Mouse (Mus musculus) intestine, embryonic 15.5 days (tissue): ENCODE results near the gene Gp1ba. TPM values are rescaled to one million over a fixed set of nuclear protein-coding genes. Genes with fewer than 3 reads are reported as not detected.

Experiments used
- ATAC-seq: fragments of 200-750 bp; cut with Nextera tagmentation; 2 replicates; pipeline ENCODE4 v1.8.0; 2017; ENCODE audit warnings: moderate TSS enrichment, moderate library complexity
- H3K27ac ChIP-seq: fragments of 300-500 bp; sonication (generic); 2 replicates; pipeline ENCODE4 v1.5.1; 2015; ENCODE audit warnings: mild to moderate bottlenecking, inconsistent platforms
- H3K27me3 ChIP-seq: fragments of 300-500 bp; sonication (generic); replicated peaks from 2 replicates; pipeline ENCODE4 v1.6.1; 2015; ENCODE audit warnings: inconsistent platforms
- H3K36me3 ChIP-seq: fragments of 300-500 bp; sonication (generic); 2 replicates; pipeline ENCODE4 v1.6.1; 2015; ENCODE audit warnings: inconsistent platforms
- H3K4me1 ChIP-seq: fragments of 300-500 bp; sonication (generic); replicated peaks from 2 replicates; pipeline ENCODE4 v1.6.1; 2015; ENCODE audit warnings: inconsistent platforms
- H3K4me2 ChIP-seq: fragments of 300-500 bp; sonication (generic); replicated peaks from 2 replicates; pipeline ENCODE4 v1.6.1; 2015; ENCODE audit warnings: mild to moderate bottlenecking, inconsistent platforms
- H3K4me3 ChIP-seq: fragments of 300-500 bp; sonication (generic); replicated peaks from 2 replicates; pipeline ENCODE4 v1.5.1; 2015; ENCODE audit warnings: inconsistent platforms
- H3K9ac ChIP-seq: fragments of 300-500 bp; sonication (generic); 2 replicates; pipeline ENCODE4 v1.6.1; 2015; ENCODE audit warnings: inconsistent platforms
- H3K9me3 ChIP-seq: fragments of 300-500 bp; sonication (generic); 2 replicates; pipeline ENCODE4 v1.6.1; 2016; ENCODE audit warnings: inconsistent platforms
- WGBS: fragments of 180-500 bp; shearing (Covaris S2); methylation state at CpG from one replicate; pipeline ENCODE4 v1.1.7; 2015; 5-methylcytosine and 5-hydroxymethylcytosine counted together
- polyA plus RNA-seq: library from polyadenylated mRNA; unstranded; fragments of >200 nt; fragmentation: Nextera tagmentation; extraction: Ambion mirVana; gene quantifications from 2 replicates; pipeline ENCODE4 v1.2.1, GENCODE M21; 2015

The Gp1ba gene
- polyA plus RNA-seq, 1 experiment from 2014 or later: 0.24 TPM

GRCm38 (mm10) chr11:70668335-70668770 lies 29.4 kb downstream of the Gp1ba start:
- H3K9me3 ChIP-seq: no peaks in the 10 kb centered on the region
- peak overlapping the region; percentile 80 for H3K4me2 ChIP-seq
- peak overlapping the region; percentile 93 for H3K27ac ChIP-seq
- ATAC-seq: peak; percentile 73
- WGBS: under 1% methylated on average over 15 of the region's 15 CpGs
- H3K27me3 ChIP-seq: no peaks in the 10 kb centered on the region
- H3K36me3 ChIP-seq: peaks cover 16% of the 10 kb centered on the region
- peaks cover 17% of the 10 kb centered on the region for H3K4me1 ChIP-seq
- H3K9ac ChIP-seq: peak overlapping the region; percentile 49
- peak overlapping the region; percentile 65 for H3K4me3 ChIP-seq

- Histone ChIP-seq H3K4me2 (peak within 1 kb of the TSS; percentile 80), H3K9ac (peak within 1 kb of the TSS; percentile 72), H3K27me3 (no peaks in the 10 kb centered on the region), H3K4me1 (peaks cover 17% of the 10 kb centered on the region), H3K27ac (peak within 1 kb of the TSS; percentile 99), H3K9me3 (no peaks in the 10 kb centered on the region), H3K4me3 (peak within 1 kb of the TSS; percentile 65), H3K36me3 (peaks cover 18% of the 10 kb centered on the region)
- peak; percentile 97 for ATAC-seq
- WGBS: under 1% methylated on average over 44 of the region's 44 CpGs
These were observed 30.0 kb downstream of the Gp1ba start, which contains the start of gene Spag7 for GRCm38 (mm10) chr11:70668771-70669505. TSS of gene Spag7 (minus strand) at chr11:70669416.

- Histone ChIP-seq H3K4me1 (peaks cover 17% of the 10 kb centered on the region), H3K9me3 (no peaks in the 10 kb centered on the region), H3K27ac (peak overlapping the region; percentile 99), H3K4me2 (peak overlapping the region; percentile 80), H3K27me3 (no peaks in the 10 kb centered on the region), H3K4me3 (peak overlapping the region; percentile 65), H3K9ac (peak overlapping the region; percentile 72), H3K36me3 (peaks cover 15% of the 10 kb centered on the region)
- ATAC-seq: peak; percentile 29
- under 1% methylated on average over 31 of the region's 31 CpGs for WGBS
These were observed 30.8 kb downstream of the Gp1ba start for GRCm38 (mm10) chr11:70669582-70670345.

GRCm38 (mm10) chr11:70670483-70670882 lies 31.6 kb downstream of the Gp1ba start:
- H3K27ac ChIP-seq: peak overlapping the region; percentile 99
- ATAC-seq: no peak
- peak overlapping the region; percentile 80 for H3K4me2 ChIP-seq
- peaks cover 17% of the 10 kb centered on the region for H3K4me1 ChIP-seq
- H3K36me3 ChIP-seq: peaks cover 15% of the 10 kb centered on the region
- no peaks in the 10 kb centered on the region for H3K27me3 ChIP-seq
- H3K4me3 ChIP-seq: peak overlapping the region; percentile 65
- 42% methylated on average over 14 of the region's 14 CpGs for WGBS
- peak overlapping the region; percentile 72 for H3K9ac ChIP-seq
- H3K9me3 ChIP-seq: no peaks in the 10 kb centered on the region

GRCm38 (mm10) chr11:70671333-70672047 lies 32.6 kb downstream of the Gp1ba start:
- no peak for ATAC-seq

GRCm38 (mm10) chr11:70674014-70674413 lies 35.1 kb downstream of the Gp1ba start:
- Histone ChIP-seq H3K9ac (no peak overlapping the region), H3K4me1 (0 out of 2 replicates have a peak, but pooled peaks cover 7% of the 10 kb centered on the region), H3K4me2 (no peak overlapping the region), H3K36me3 (peaks cover 9% of the 10 kb centered on the region), H3K27ac (no peak overlapping the region), H3K27me3 (no peaks in the 10 kb centered on the region), H3K9me3 (no peaks in the 10 kb centered on the region), H3K4me3 (no peak overlapping the region)
- ATAC-seq: no peak
- 89% methylated on average over 6 of the region's 6 CpGs for WGBS

More at GRCm38 (mm10) chr11:70671333-70672047, 32.6 kb downstream of the Gp1ba start:
- Histone ChIP-seq H3K4me2 (0 out of 2 replicates have a peak overlapping the region, but pooled peaks have one; percentile 80), H3K36me3 (peaks cover 9% of the 10 kb centered on the region), H3K4me1 (peaks cover 17% of the 10 kb centered on the region), H3K9me3 (no peaks in the 10 kb centered on the region), H3K27ac (no peak overlapping the region), H3K27me3 (no peaks in the 10 kb centered on the region), H3K4me3 (no peak overlapping the region), H3K9ac (no peak overlapping the region)
- 82% methylated on average over 16 of the region's 16 CpGs for WGBS

- Histone ChIP-seq H3K27ac (no peak overlapping the region), H3K9me3 (no peaks in the 10 kb centered on the region), H3K4me1 (0 out of 2 replicates have a peak, but pooled peaks cover 7% of the 10 kb centered on the region), H3K9ac (no peak overlapping the region), H3K36me3 (peaks cover 9% of the 10 kb centered on the region), H3K27me3 (no peaks in the 10 kb centered on the region), H3K4me2 (no peak overlapping the region), H3K4me3 (no peak overlapping the region)
- no peak for ATAC-seq
- 67% methylated on average over 11 of the region's 11 CpGs for WGBS
These were observed 35.6 kb downstream of the Gp1ba start for GRCm38 (mm10) chr11:70674501-70674900.

- H3K36me3 ChIP-seq: peaks cover 20% of the 10 kb centered on the region
These were observed 39.2 kb downstream of the Gp1ba start for GRCm38 (mm10) chr11:70678092-70678491.

GRCm38 (mm10) chr11:70678576-70678975 lies 39.7 kb downstream of the Gp1ba start:
- Histone ChIP-seq H3K36me3 (peaks cover 24% of the 10 kb centered on the region), H3K4me1 (peaks cover 8% of the 10 kb centered on the region), H3K9ac (no peak overlapping the region), H3K4me3 (no peak overlapping the region), H3K27me3 (no peaks in the 10 kb centered on the region), H3K4me2 (no peak overlapping the region), H3K9me3 (no peaks in the 10 kb centered on the region), H3K27ac (no peak overlapping the region)
- 64% methylated on average over 2 of the region's 2 CpGs for WGBS
- ATAC-seq: no peak

More at GRCm38 (mm10) chr11:70678092-70678491, 39.2 kb downstream of the Gp1ba start:
- H3K4me2 ChIP-seq: no peak overlapping the region
- H3K27me3 ChIP-seq: no peaks in the 10 kb centered on the region
- H3K27ac ChIP-seq: no peak overlapping the region
- no peaks in the 10 kb centered on the region for H3K9me3 ChIP-seq
- H3K9ac ChIP-seq: no peak overlapping the region
- WGBS: 74% methylated on average over 9 of the region's 9 CpGs
- ATAC-seq: no peak
- peaks cover 6% of the 10 kb centered on the region for H3K4me1 ChIP-seq
- H3K4me3 ChIP-seq: no peak overlapping the region

GRCm38 (mm10) chr11:70679361-70679760 lies 40.4 kb downstream of the Gp1ba start:
- no peak overlapping the region for H3K9ac ChIP-seq
- WGBS: 95% methylated on average over 8 of the region's 8 CpGs
- no peaks in the 10 kb centered on the region for H3K9me3 ChIP-seq
- no peak overlapping the region for H3K27ac ChIP-seq
- peaks cover 9% of the 10 kb centered on the region for H3K4me1 ChIP-seq
- no peak overlapping the region for H3K4me3 ChIP-seq
- peaks cover 25% of the 10 kb centered on the region for H3K36me3 ChIP-seq
- ATAC-seq: no peak
- no peak overlapping the region for H3K4me2 ChIP-seq
- H3K27me3 ChIP-seq: no peaks in the 10 kb centered on the region

GRCm38 (mm10) chr11:70679894-70680293 lies 41.0 kb downstream of the Gp1ba start:
- H3K27me3 ChIP-seq: no peaks in the 10 kb centered on the region
- no peaks in the 10 kb centered on the region for H3K9me3 ChIP-seq
- no peak overlapping the region for H3K4me3 ChIP-seq
- H3K9ac ChIP-seq: no peak overlapping the region
- peaks cover 9% of the 10 kb centered on the region for H3K4me1 ChIP-seq
- WGBS: 87% methylated on average over 8 of the region's 8 CpGs
- H3K36me3 ChIP-seq: peaks cover 24% of the 10 kb centered on the region; the same call in 1 of the 2 replicates
- no peak for ATAC-seq
- H3K4me2 ChIP-seq: no peak overlapping the region
- H3K27ac ChIP-seq: no peak overlapping the region

GRCm38 (mm10) chr11:70681170-70681569 lies 42.2 kb downstream of the Gp1ba start:
- Histone ChIP-seq H3K9me3 (no peaks in the 10 kb centered on the region), H3K27ac (no peak overlapping the region), H3K27me3 (no peaks in the 10 kb centered on the region), H3K4me3 (no peak overlapping the region), H3K36me3 (peaks cover 31% of the 10 kb centered on the region; the same call in 1 of the 2 replicates), H3K9ac (no peak overlapping the region), H3K4me2 (no peak overlapping the region), H3K4me1 (peaks cover 9% of the 10 kb centered on the region)
- ATAC-seq: no peak
- 58% methylated on average over 12 of the region's 12 CpGs for WGBS
